Mouse (Mus musculus): ENCODE data around the gene Gm16253. TPM values are rescaled to one million over a fixed set of nuclear protein-coding genes. Genes with fewer than 3 reads are reported as not detected.

The Gm16253 gene
- polyA plus RNA-seq (2015; fragmentation: Nextera tagmentation; extraction: Ambion mirVana): 0.54 and 0.76 TPM in 2 replicates

GRCm38 (mm10) chr3:96576690-96577541 is at the start of gene Gm16253:
TSS of gene Gm16253 (plus strand) at chr3:96576984.

DNA sequence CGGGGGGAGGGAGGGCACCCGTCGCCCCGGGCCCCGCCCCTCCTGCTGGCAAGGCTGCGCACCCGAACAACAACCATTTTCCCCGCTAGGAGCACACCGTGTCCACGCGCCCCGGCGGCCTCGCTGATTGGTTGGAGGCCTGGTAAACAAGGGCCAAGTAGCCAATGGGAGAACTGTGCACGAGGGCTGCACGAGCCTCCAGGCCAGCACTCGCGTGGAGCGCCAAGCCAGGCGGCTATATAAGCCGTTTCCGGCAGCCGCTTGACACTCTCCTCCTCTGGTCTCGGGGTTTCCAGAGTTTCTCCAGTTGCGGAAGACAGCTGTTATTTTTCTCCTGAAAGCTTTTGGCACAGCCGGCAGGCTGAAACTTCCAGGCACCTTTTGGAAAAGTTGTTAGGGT is 19.1 kb upstream of the Gm16253 start, which contains the start of gene Txnip:
Gene Txnip, plus strand, starts transcription at position 264 of the 400 bp plus-strand sequence.

GRCm38 (mm10) chr3:96593790-96594560 is 17.2 kb downstream of the Gm16253 start, which contains the start of gene Polr3gl:
TSS of gene Polr3gl (minus strand) at chr3:96594181.

DNA sequence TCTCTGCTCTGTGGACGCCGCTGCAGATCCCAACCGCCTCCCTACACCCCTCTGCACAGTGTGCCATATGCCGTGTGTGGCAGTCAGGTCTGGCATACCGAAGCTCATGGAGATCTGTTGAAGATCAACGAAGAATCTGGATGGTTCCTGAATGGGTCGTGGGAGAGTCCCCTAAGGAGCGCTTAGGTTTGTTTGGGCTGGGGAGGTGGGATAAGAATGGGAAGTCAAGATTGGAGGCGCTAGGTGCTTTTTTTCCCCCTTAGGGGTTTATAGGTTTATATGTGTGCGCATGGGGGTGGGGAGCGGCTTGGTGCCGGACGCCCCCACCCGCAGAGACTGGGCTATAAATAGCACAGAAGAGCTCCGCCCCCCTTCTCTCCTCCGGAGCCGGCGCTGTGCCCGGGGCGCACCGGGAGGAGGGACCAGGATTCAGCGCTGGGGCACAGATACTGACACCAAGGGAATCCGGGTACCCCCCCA is 19.5 kb downstream of the Gm16253 start, which contains the start of gene Ankrd34a:
Gene Ankrd34a, plus strand, starts transcription at position 409 of the 480 bp plus-strand sequence.

DNA sequence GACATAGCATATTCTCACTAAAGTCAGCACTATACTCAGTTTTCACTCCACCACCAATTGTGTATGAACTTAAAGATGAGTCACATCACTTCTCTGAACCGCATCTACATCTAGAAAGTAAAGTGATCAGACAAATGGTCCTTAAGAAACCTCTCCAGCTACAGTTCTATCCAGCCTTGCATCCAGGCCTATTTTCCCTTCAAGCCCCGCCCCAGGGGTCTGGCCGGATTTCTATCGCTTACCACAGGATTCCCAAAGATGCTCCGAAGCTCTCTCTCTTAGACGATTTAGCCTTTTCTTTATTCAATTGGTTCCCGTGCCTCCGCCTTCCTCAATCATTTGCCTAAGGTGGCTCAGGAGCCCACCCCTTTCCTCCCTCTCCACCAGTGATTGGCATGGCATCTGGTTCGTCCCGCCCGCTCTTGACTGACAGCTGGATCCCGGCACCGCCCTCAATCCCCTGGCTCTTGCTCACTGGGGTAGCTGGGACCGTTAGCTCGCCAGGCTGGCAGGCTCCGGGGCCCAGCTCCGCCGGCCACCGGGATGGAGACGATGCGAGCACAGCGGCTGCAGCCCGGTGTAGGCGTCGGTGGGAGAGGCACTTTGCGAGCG is 24.0 kb downstream of the Gm16253 start, which contains the start of gene Lix1l:
Gene Lix1l, plus strand, starts transcription at position 511 of the 612 bp plus-strand sequence.

GRCm38 (mm10) chr3:96629729-96630600 is 53.2 kb downstream of the Gm16253 start, which contains the start of gene Rbm8a:
TSS of gene Rbm8a (plus strand) at chr3:96629933.

Other genes with a start within 250 kb of the Gm16253 start
- gene BC107364, start 124.7 kb upstream of the Gm16253 start, polyA plus RNA-seq (2015; fragmentation: Nextera tagmentation; extraction: Ambion mirVana): not detected in 2 replicates
- 0.88 and 1.3 TPM in 2 replicates for gene Hfe2, start 51.8 kb upstream of the Gm16253 start, polyA plus RNA-seq (2015; fragmentation: Nextera tagmentation; extraction: Ambion mirVana)
- gene Txnip, start 19.0 kb upstream of the Gm16253 start, polyA plus RNA-seq (2015; fragmentation: Nextera tagmentation; extraction: Ambion mirVana): 428 and 484 TPM in 2 replicates
- gene Polr3gl, start 17.2 kb downstream of the Gm16253 start, polyA plus RNA-seq (2015; fragmentation: Nextera tagmentation; extraction: Ambion mirVana): 34.6 and 48.1 TPM in 2 replicates
- gene Ankrd34a, start 19.7 kb downstream of the Gm16253 start, polyA plus RNA-seq (2015; fragmentation: Nextera tagmentation; extraction: Ambion mirVana): 1.1 and 1.6 TPM in 2 replicates
- gene Lix1l, start 24.2 kb downstream of the Gm16253 start, polyA plus RNA-seq (2015; fragmentation: Nextera tagmentation; extraction: Ambion mirVana): 6.3 and 7.1 TPM in 2 replicates
- 66.6 and 83.3 TPM in 2 replicates for gene Rbm8a, start 52.9 kb downstream of the Gm16253 start, polyA plus RNA-seq (2015; fragmentation: Nextera tagmentation; extraction: Ambion mirVana)
- 55.1 and 71.8 TPM in 2 replicates for gene Pex11b, start 58.4 kb downstream of the Gm16253 start, polyA plus RNA-seq (2015; fragmentation: Nextera tagmentation; extraction: Ambion mirVana)
- gene Gm42957, start 58.5 kb downstream of the Gm16253 start, polyA plus RNA-seq (2015; fragmentation: Nextera tagmentation; extraction: Ambion mirVana): 0.06 TPM in 1 of 2 replicates, not detected in the other
- 0.84 and 1.3 TPM in 2 replicates for gene Itga10, start 68.6 kb downstream of the Gm16253 start, polyA plus RNA-seq (2015; fragmentation: Nextera tagmentation; extraction: Ambion mirVana)
- 1.5 and 2.2 TPM in 2 replicates for gene Ankrd35, start 93.1 kb downstream of the Gm16253 start, polyA plus RNA-seq (2015; fragmentation: Nextera tagmentation; extraction: Ambion mirVana)
- gene Pias3, start 119.4 kb downstream of the Gm16253 start, polyA plus RNA-seq (2015; fragmentation: Nextera tagmentation; extraction: Ambion mirVana): 24.3 and 35.9 TPM in 2 replicates
- gene Nudt17, start 131.6 kb downstream of the Gm16253 start, polyA plus RNA-seq (2015; fragmentation: Nextera tagmentation; extraction: Ambion mirVana): 5.5 and 10.6 TPM in 2 replicates
- 21.9 and 26.0 TPM in 2 replicates for gene Polr3c, start 150.6 kb downstream of the Gm16253 start, polyA plus RNA-seq (2015; fragmentation: Nextera tagmentation; extraction: Ambion mirVana)
- gene Rnf115, start 150.7 kb downstream of the Gm16253 start, polyA plus RNA-seq (2015; fragmentation: Nextera tagmentation; extraction: Ambion mirVana): 36.9 and 51.1 TPM in 2 replicates

Data from adrenal gland, postnatal 0 days (tissue).